In genomic region chr4:138355496-138355895, GRCm38 (mm10) we compare ENCODE assay signal across 39 mouse cellular contexts. TPM values are rescaled to one million over a fixed set of nuclear protein-coding genes. Genes with fewer than 3 reads are reported as not detected.
"Had no signal": no experiment of that assay in that cellular context is flagged by ENCODE, and none has a peak within 500 bp of the region (broad histone marks: within the 10 kb centered on the region; RNA-seq: fewer than 3 reads in every experiment).

No protein-coding gene starts in this region.

- H3K9ac ChIP-seq: heart, embryonic 12.5 days; heart, embryonic 13.5 days; heart, embryonic 15.5 days; hindbrain, embryonic 12.5 days; hindbrain, embryonic 13.5 days; hindbrain, embryonic 14.5 days; hindbrain, embryonic 15.5 days; intestine, embryonic 15.5 days; kidney, embryonic 15.5 days had no signal

- H3K4me3 ChIP-seq: heart, embryonic 10.5 days; heart, embryonic 12.5 days; heart, embryonic 13.5 days; heart, embryonic 15.5 days; hindbrain, embryonic 10.5 days; hindbrain, embryonic 12.5 days; hindbrain, embryonic 13.5 days; hindbrain, embryonic 15.5 days; intestine, embryonic 15.5 days; kidney, embryonic 15.5 days; layer of hippocampus, adult 2 months had no signal

- H3K36me3 ChIP-seq: heart, embryonic 10.5 days; heart, embryonic 12.5 days; heart, embryonic 13.5 days; heart, embryonic 15.5 days; hindbrain, embryonic 10.5 days; hindbrain, embryonic 12.5 days; hindbrain, embryonic 13.5 days; hindbrain, embryonic 15.5 days; intestine, embryonic 15.5 days; kidney, embryonic 15.5 days had no signal

- H3K4me2 ChIP-seq: heart, embryonic 11.5 days; heart, embryonic 12.5 days; heart, embryonic 13.5 days; heart, embryonic 15.5 days; hindbrain, embryonic 12.5 days; hindbrain, embryonic 13.5 days; hindbrain, embryonic 14.5 days; hindbrain, embryonic 15.5 days; intestine, embryonic 15.5 days; kidney, embryonic 15.5 days had no signal

- DNase-seq: heart, postnatal 10 days; heart, postnatal 14 days; heart, postnatal 36 days; heart, postnatal 4 days; kidney, adult 11 months; kidney, adult 18-20 months; kidney, adult 8-10 months; kidney, adult 9 months; kidney, postnatal 10 days; kidney, postnatal 14 days; kidney, postnatal 4 days; layer of hippocampus, adult 9-11 months; layer of hippocampus, postnatal 36 days had no signal

- H3K27ac ChIP-seq: heart, embryonic 10.5 days; heart, embryonic 13.5 days; heart, embryonic 15.5 days; hindbrain, embryonic 10.5 days; hindbrain, embryonic 12.5 days; hindbrain, embryonic 13.5 days; hindbrain, embryonic 14.5 days; hindbrain, embryonic 15.5 days; hindbrain, postnatal 0 days; intestine, embryonic 15.5 days; kidney, embryonic 15.5 days; kidney, postnatal 0 days; layer of hippocampus, adult 2 months had no signal

- H3K27me3 ChIP-seq: heart, embryonic 15.5 days; hindbrain, embryonic 12.5 days; hindbrain, embryonic 13.5 days; hindbrain, embryonic 15.5 days; intestine, embryonic 15.5 days; kidney, embryonic 15.5 days had no signal

- H3K9me3 ChIP-seq: heart, embryonic 10.5 days; heart, embryonic 12.5 days; heart, embryonic 15.5 days; hindbrain, embryonic 10.5 days; hindbrain, embryonic 12.5 days; hindbrain, embryonic 13.5 days; hindbrain, embryonic 15.5 days; intestine, embryonic 15.5 days had no signal

- H3K4me1 ChIP-seq: heart, embryonic 10.5 days; heart, embryonic 12.5 days; hindbrain, embryonic 10.5 days; hindbrain, embryonic 12.5 days; hindbrain, embryonic 15.5 days; intestine, embryonic 15.5 days; kidney, embryonic 15.5 days had no signal

- ATAC-seq: hindbrain, embryonic 16.5 days; hindbrain, postnatal 0 days; inflammation-experienced regulatory T-cells, adult 6 months; intestine, embryonic 15.5 days; intestine, embryonic 16.5 days; intestine, postnatal 0 days had no signal

RNA-seq across cellular contexts. Expression of gene Cda, which starts 12.3 kb away (rescaled TPM):
- total RNA-seq: hematopoietic stem cell, adult 5-6 weeks had no signal
- polyA plus RNA-seq: inflammation-experienced regulatory T-cells, adult 6 months had no signal

RNA-seq across cellular contexts. Expression of gene Fam43b, which starts 40.8 kb away (rescaled TPM):
- total RNA-seq: heart, postnatal 10 days; heart, postnatal 14 days; heart, postnatal 36 days; heart, postnatal 4 days had no signal
- polyA plus RNA-seq: heart, embryonic 13.5 days; heart, embryonic 14.5 days; heart, embryonic 15.5 days; heart, postnatal 0 days; hindbrain, embryonic 10.5 days; hindbrain, embryonic 11.5 days; inflammation-experienced regulatory T-cells, adult 6 months; intestine, embryonic 16.5 days; intestine, postnatal 0 days; kidney, adult 2 months; kidney, embryonic 14.5 days; kidney, embryonic 15.5 days; large intestine, adult 2 months had no signal
